9 mouse cellular contexts compared by ENCODE assay signal in genomic region chr10:75882433-75883231, GRCm38 (mm10). TPM values are rescaled to one million over a fixed set of nuclear protein-coding genes. Genes with fewer than 3 reads are reported as not detected.
DNase-seq lines count a peak whose midpoint lies in the region; ATAC-seq and TF ChIP-seq lines count a peak whose summit lies in the region.
"Had no signal": no experiment of that assay in that cellular context is flagged by ENCODE, and none has a peak within 500 bp of the region (broad histone marks: within the 10 kb centered on the region; RNA-seq: fewer than 3 reads in every experiment).

No protein-coding gene starts in this region.

- TF ChIP-seq EP300 in CH12.LX (IDR thresholded peaks at IDR 0.05; ENCODE audit: low read length): no peak
- TF ChIP-seq EP300 in liver, embryonic 14.5 days (IDR thresholded peaks at IDR 0.05; ENCODE audit: low read depth): no peak

- no peak for TF ChIP-seq CTCF in CH12.LX (conservative IDR thresholded peaks at IDR 0.05 in 1 of 2, IDR thresholded peaks at IDR 0.05 in 1 of 2; ENCODE audit: low read depth in 2 of 2, low read length in 2 of 2)
- TF ChIP-seq CTCF in forebrain, postnatal 0 days (IDR thresholded peaks at IDR 0.05; ENCODE audit: low read depth): no peak
- TF ChIP-seq CTCF in liver, embryonic 14.5 days (IDR thresholded peaks at IDR 0.05; ENCODE audit: low read depth): no peak

- no peak for TF ChIP-seq RAD21 in CH12.LX (IDR thresholded peaks at IDR 0.05; ENCODE audit: low read depth, low read length)

- no peak overlapping the region for H3K4me2 ChIP-seq in forebrain, embryonic 16.5 days (ENCODE audit: low read length)
- peak overlapping the region; percentile 52; the same call in 1 of the 2 replicates for H3K4me2 ChIP-seq in CH12.LX (ENCODE audit: insufficient read depth, low read depth, poor library complexity, severe bottlenecking)
- H3K4me2 ChIP-seq in forebrain, postnatal 0 days (ENCODE audit: low read depth): no peak overlapping the region
- H3K4me2 ChIP-seq in liver, embryonic 14.5 days (ENCODE audit: low read depth): peak overlapping the region; percentile 29

- in situ Hi-C loops in CH12.LX (cut with MboI; ENCODE audit: low pct_ligation_motif_present, low pct_unique_long_range_greater_than_20kb, low sequenced_read_pairs): loop anchor here (10.0 kb wide), 2 partner anchors 72 to 322 kb away; partner anchors contain the start of gene Gm5134

- H3K4me3 ChIP-seq in forebrain, embryonic 10.5 days: peak overlapping the region; percentile 33
- no peak overlapping the region for H3K4me3 ChIP-seq in forebrain, embryonic 16.5 days (replicated peaks; ENCODE audit: low read length)
- no peak overlapping the region for H3K4me3 ChIP-seq in CH12.LX (replicated peaks in 1 of 3; ENCODE audit: low read depth in 2 of 3, low read length in 2 of 3, poor library complexity in 1 of 3)
- no peak overlapping the region for H3K4me3 ChIP-seq in forebrain, postnatal 0 days (ENCODE audit: low read depth, low read length)
- H3K4me3 ChIP-seq in liver, embryonic 14.5 days (ENCODE audit: insufficient read depth in 1 of 2, low read depth in 2 of 2, low read length in 2 of 2): 0 out of 4 replicates have a peak overlapping the region, but pooled peaks of 1 of the 2 experiments have one; percentile 6
- H3K4me3 ChIP-seq: myocyte had no signal

- WGBS in forebrain, embryonic 10.5 days: 3% methylated on average over 15 of the region's 15 CpGs
- WGBS in forebrain, embryonic 16.5 days: 5% methylated on average over 15 of the region's 15 CpGs
- 8% methylated on average over 15 of the region's 15 CpGs for WGBS in forebrain, postnatal 0 days
- WGBS in liver, embryonic 14.5 days (ENCODE audit: insufficient replicate concordance): 14% methylated on average over 15 of the region's 15 CpGs

- no peaks in the 10 kb centered on the region; the same call in none of the 2 replicates for H3K27me3 ChIP-seq in forebrain, embryonic 10.5 days (ENCODE audit: poor library complexity, severe bottlenecking)
- H3K27me3 ChIP-seq in forebrain, embryonic 16.5 days (replicated peaks; ENCODE audit: control insufficient read depth, insufficient read depth, low read length): no peaks in the 10 kb centered on the region
- H3K27me3 ChIP-seq in CH12.LX (replicated peaks): no peaks in the 10 kb centered on the region
- no peaks in the 10 kb centered on the region for H3K27me3 ChIP-seq in forebrain, postnatal 0 days (ENCODE audit: insufficient read depth, low read length)
- H3K27me3 ChIP-seq in liver, embryonic 14.5 days (ENCODE audit: control insufficient read depth, insufficient read depth, low read length): peaks cover 5% of the 10 kb centered on the region; the same call in 1 of the 2 replicates

- H3K36me3 ChIP-seq in forebrain, embryonic 10.5 days (replicated peaks): no peaks in the 10 kb centered on the region
- H3K36me3 ChIP-seq in forebrain, embryonic 16.5 days (ENCODE audit: control insufficient read depth, insufficient read depth): no peaks in the 10 kb centered on the region
- H3K36me3 ChIP-seq in CH12.LX (replicated peaks in 1 of 2; ENCODE audit: control insufficient read depth in 1 of 2, insufficient read depth in 1 of 2, low read length in 1 of 2): no peaks in the 10 kb centered on the region
- no peaks in the 10 kb centered on the region for H3K36me3 ChIP-seq in forebrain, postnatal 0 days (ENCODE audit: insufficient read depth)
- no peaks in the 10 kb centered on the region for H3K36me3 ChIP-seq in liver, embryonic 14.5 days (replicated peaks; ENCODE audit: control insufficient read depth, insufficient read depth, low read depth)

- no peak for TF ChIP-seq POLR2A in CH12.LX (IDR thresholded peaks at IDR 0.05; ENCODE audit: low read depth, low read length)

- H3K9ac ChIP-seq in forebrain, embryonic 16.5 days (replicated peaks; ENCODE audit: low read depth, low read length): no peak overlapping the region
- no peak overlapping the region for H3K9ac ChIP-seq in CH12.LX (ENCODE audit: insufficient read depth, low read depth)
- no peak overlapping the region for H3K9ac ChIP-seq in forebrain, postnatal 0 days
- no peak overlapping the region for H3K9ac ChIP-seq in liver, embryonic 14.5 days (replicated peaks)

- H3K9me3 ChIP-seq in forebrain, embryonic 10.5 days: no peaks in the 10 kb centered on the region
- no peaks in the 10 kb centered on the region for H3K9me3 ChIP-seq in forebrain, embryonic 16.5 days (ENCODE audit: control insufficient read depth, low read length)
- H3K9me3 ChIP-seq in CH12.LX (replicated peaks; ENCODE audit: low read length): no peaks in the 10 kb centered on the region
- H3K9me3 ChIP-seq in forebrain, postnatal 0 days (ENCODE audit: low read length): no peaks in the 10 kb centered on the region
- H3K9me3 ChIP-seq in liver, embryonic 14.5 days (ENCODE audit: control insufficient read depth, low read length): no peaks in the 10 kb centered on the region

- ATAC-seq in forebrain, embryonic 16.5 days: no peak
- ATAC-seq in forebrain, postnatal 0 days: peak; percentile 36; the same call in 1 of the 2 replicates
- ATAC-seq in liver, embryonic 14.5 days (ENCODE audit: insufficient read depth): peak; percentile 67

- dilution Hi-C loops in CH12.LX (cut with MboI; ENCODE audit: extremely low pct_ligation_motif_present, extremely low pct_unique_long_range_greater_than_20kb, low sequenced_read_pairs): no loop called here

- H3K79me2 ChIP-seq in CH12.LX (replicated peaks; ENCODE audit: control insufficient read depth, extremely low read depth, insufficient read depth, poor library complexity, severe bottlenecking): no peaks in the 10 kb centered on the region

- H3K4me1 ChIP-seq in forebrain, embryonic 10.5 days: peaks cover 32% of the 10 kb centered on the region
- peaks cover 16% of the 10 kb centered on the region for H3K4me1 ChIP-seq in forebrain, embryonic 16.5 days (replicated peaks; ENCODE audit: control insufficient read depth, insufficient read depth, low read length)
- peaks cover 4 to 14% of the 10 kb centered on the region in 2 experiments; a peak in 2 of 4 replicates for H3K4me1 ChIP-seq in CH12.LX (ENCODE audit: control insufficient read depth in 1 of 2, insufficient read depth in 2 of 2)
- H3K4me1 ChIP-seq in forebrain, postnatal 0 days (ENCODE audit: insufficient read depth): no peaks in the 10 kb centered on the region
- H3K4me1 ChIP-seq in liver, embryonic 14.5 days (replicated peaks; ENCODE audit: control insufficient read depth in 2 of 2, insufficient read depth in 2 of 2, low read length in 1 of 2): no peaks in the 10 kb centered on the region; a peak in 1 of 4 replicates

- DNase-seq in forebrain, embryonic 10.5 days (ENCODE audit: extremely low spot score, low spot score): no peak
- DNase-seq in CH12.LX (ENCODE audit: extremely low read depth): no peak
- no peak for DNase-seq in forebrain, postnatal 0 days
- no peak for DNase-seq in liver, embryonic 14.5 days (ENCODE audit: low read depth in 3 of 3, low spot score in 3 of 3)
- DNase-seq in layer of hippocampus, adult 18-20 months (ENCODE audit: low spot score in 2 of 2): no peak
- no peak for DNase-seq in gastrocnemius, adult 18-20 months (ENCODE audit: low spot score)
- no peak for DNase-seq in left cerebral cortex, adult 18-20 months (ENCODE audit: low spot score in 2 of 2)

- peak overlapping the region; percentile 71 for H3K27ac ChIP-seq in forebrain, embryonic 10.5 days
- H3K27ac ChIP-seq in forebrain, embryonic 16.5 days (ENCODE audit: low read length): no peak overlapping the region
- no peak overlapping the region for H3K27ac ChIP-seq in CH12.LX (ENCODE audit: insufficient read depth, low read depth)
- H3K27ac ChIP-seq in forebrain, postnatal 0 days (ENCODE audit: low read depth, low read length): no peak overlapping the region
- H3K27ac ChIP-seq in liver, embryonic 14.5 days: peak overlapping the region; percentile 41

RNA-seq across cellular contexts. Expression of gene Derl3, which starts 10.6 kb away (rescaled TPM):
- polyA plus RNA-seq in forebrain, embryonic 10.5 days (2016; fragmentation: Nextera tagmentation; extraction: Ambion mirVana): 1.8 and 2.4 TPM in 2 replicates
- polyA plus RNA-seq in forebrain, embryonic 16.5 days (2015; fragmentation: Nextera tagmentation; extraction: Ambion mirVana): 2.0 and 3.3 TPM in 2 replicates
- total RNA-seq in CH12.LX (2012; rRNA removed) (13.1 and 20.4 TPM in 2 replicates), CH12.LX (2014; rRNA removed) (33.9 and 36.6 TPM in 2 replicates)
- 28.9 and 36.2 TPM in 2 replicates for polyA plus RNA-seq in CH12.LX (2012; ENCODE audit: insufficient read length, low read depth)
- 2.1 and 4.7 TPM in 2 replicates for total RNA-seq in forebrain, postnatal 0 days (2014; rRNA removed)
- polyA plus RNA-seq in forebrain, postnatal 0 days (2015; fragmentation: Nextera tagmentation; extraction: Ambion mirVana): 1.4 and 1.7 TPM in 2 replicates
- 0.23 and 0.47 TPM in 2 replicates for polyA plus RNA-seq in liver, embryonic 14.5 days (2012; rRNA removed)
- polyA plus RNA-seq in liver, embryonic 14.5 days (2014; fragmentation: Nextera tagmentation; extraction: Ambion mirVana): 0.18 TPM in 1 of 2 replicates, not detected in the other
- 1 to 10 TPM; 4.8 to 5.4 TPM for total RNA-seq in layer of hippocampus, adult 18-20 months (2021)
- under 1 TPM in 1 of 2 experiments, not detected in 1; 0.38 TPM for total RNA-seq in gastrocnemius, adult 18-20 months (2021)
- 1 to 10 TPM; 4.0 to 4.9 TPM for total RNA-seq in left cerebral cortex, adult 18-20 months (2021)

RNA-seq across cellular contexts. Expression of gene Mif, which starts 22.6 kb away (rescaled TPM):
- polyA plus RNA-seq in forebrain, embryonic 10.5 days (2016; fragmentation: Nextera tagmentation; extraction: Ambion mirVana): 3,631 and 3,763 TPM in 2 replicates
- polyA plus RNA-seq in forebrain, embryonic 16.5 days (2015; fragmentation: Nextera tagmentation; extraction: Ambion mirVana): 1,679 and 1,753 TPM in 2 replicates
- total RNA-seq in CH12.LX (2012; rRNA removed) (1,561 and 2,151 TPM in 2 replicates), CH12.LX (2014; rRNA removed) (1,037 and 1,217 TPM in 2 replicates)
- 1,853 and 2,072 TPM in 2 replicates for polyA plus RNA-seq in CH12.LX (2012; ENCODE audit: insufficient read length, low read depth)
- 598 and 704 TPM in 2 replicates for total RNA-seq in forebrain, postnatal 0 days (2014; rRNA removed)
- polyA plus RNA-seq in forebrain, postnatal 0 days (2015; fragmentation: Nextera tagmentation; extraction: Ambion mirVana): 2,127 and 2,602 TPM in 2 replicates
- polyA plus RNA-seq in liver, embryonic 14.5 days (2012; rRNA removed): 846 and 879 TPM in 2 replicates
- 746 and 755 TPM in 2 replicates for polyA plus RNA-seq in liver, embryonic 14.5 days (2014; fragmentation: Nextera tagmentation; extraction: Ambion mirVana)
- 100 to 1,000 TPM; 477 to 485 TPM for total RNA-seq in layer of hippocampus, adult 18-20 months (2021)
- 100 to 1,000 TPM; 150 to 158 TPM for total RNA-seq in gastrocnemius, adult 18-20 months (2021)
- total RNA-seq in left cerebral cortex, adult 18-20 months (2021): 100 to 1,000 TPM; 526 to 535 TPM

RNA-seq across cellular contexts. Expression of gene Smarcb1, which starts 38.8 kb away (rescaled TPM):
- polyA plus RNA-seq in forebrain, embryonic 10.5 days (2016; fragmentation: Nextera tagmentation; extraction: Ambion mirVana): 275 and 283 TPM in 2 replicates
- 325 and 342 TPM in 2 replicates for polyA plus RNA-seq in forebrain, embryonic 16.5 days (2015; fragmentation: Nextera tagmentation; extraction: Ambion mirVana)
- 94.9 and 101 TPM in 2 replicates for total RNA-seq in CH12.LX (2012; rRNA removed)
- total RNA-seq in CH12.LX (2014; rRNA removed): 76.2 and 82.3 TPM in 2 replicates
- polyA plus RNA-seq in CH12.LX (2012; ENCODE audit: insufficient read length, low read depth): 95.6 and 96.0 TPM in 2 replicates
- 155 and 173 TPM in 2 replicates for total RNA-seq in forebrain, postnatal 0 days (2014; rRNA removed)
- polyA plus RNA-seq in forebrain, postnatal 0 days (2015; fragmentation: Nextera tagmentation; extraction: Ambion mirVana): 239 and 246 TPM in 2 replicates
- polyA plus RNA-seq in liver, embryonic 14.5 days (2012; rRNA removed): 21.2 and 28.5 TPM in 2 replicates
- 47.7 and 55.3 TPM in 2 replicates for polyA plus RNA-seq in liver, embryonic 14.5 days (2014; fragmentation: Nextera tagmentation; extraction: Ambion mirVana)
- total RNA-seq in layer of hippocampus, adult 18-20 months (2021): 10 to 100 TPM; 80.3 to 85.0 TPM
- 10 to 100 TPM; 14.2 to 16.6 TPM for total RNA-seq in gastrocnemius, adult 18-20 months (2021)
- total RNA-seq in left cerebral cortex, adult 18-20 months (2021): 10 to 100 TPM; 74.5 to 79.4 TPM

RNA-seq across cellular contexts. Expression of gene Gstt2, which starts 45.4 kb away (rescaled TPM):
- 7.3 and 8.3 TPM in 2 replicates for polyA plus RNA-seq in forebrain, embryonic 10.5 days (2016; fragmentation: Nextera tagmentation; extraction: Ambion mirVana)
- polyA plus RNA-seq in forebrain, embryonic 16.5 days (2015; fragmentation: Nextera tagmentation; extraction: Ambion mirVana): 4.0 and 4.2 TPM in 2 replicates
- total RNA-seq in CH12.LX (2012; rRNA removed) (126 and 201 TPM in 2 replicates), CH12.LX (2014; rRNA removed) (192 and 197 TPM in 2 replicates)
- polyA plus RNA-seq in CH12.LX (2012; ENCODE audit: insufficient read length, low read depth): 253 and 304 TPM in 2 replicates
- 4.5 and 5.1 TPM in 2 replicates for total RNA-seq in forebrain, postnatal 0 days (2014; rRNA removed)
- polyA plus RNA-seq in forebrain, postnatal 0 days (2015; fragmentation: Nextera tagmentation; extraction: Ambion mirVana): 7.4 and 7.8 TPM in 2 replicates
- 33.8 and 36.4 TPM in 2 replicates for polyA plus RNA-seq in liver, embryonic 14.5 days (2012; rRNA removed)
- polyA plus RNA-seq in liver, embryonic 14.5 days (2014; fragmentation: Nextera tagmentation; extraction: Ambion mirVana): 42.7 and 43.7 TPM in 2 replicates
- 1 to 10 TPM; 3.5 to 3.6 TPM for total RNA-seq in layer of hippocampus, adult 18-20 months (2021)
- 1 to 10 TPM; 2.6 to 3.4 TPM for total RNA-seq in gastrocnemius, adult 18-20 months (2021)
- total RNA-seq in left cerebral cortex, adult 18-20 months (2021): 1 to 10 TPM; 4.3 to 5.0 TPM

RNA-seq across cellular contexts. Expression of gene Chchd10, which starts 50.3 kb away (rescaled TPM):
- 8.8 and 10.7 TPM in 2 replicates for polyA plus RNA-seq in forebrain, embryonic 10.5 days (2016; fragmentation: Nextera tagmentation; extraction: Ambion mirVana)
- 21.8 and 30.7 TPM in 2 replicates for polyA plus RNA-seq in forebrain, embryonic 16.5 days (2015; fragmentation: Nextera tagmentation; extraction: Ambion mirVana)
- total RNA-seq in CH12.LX (2012; rRNA removed) (243 and 254 TPM in 2 replicates), CH12.LX (2014; rRNA removed) (119 and 147 TPM in 2 replicates)
- polyA plus RNA-seq in CH12.LX (2012; ENCODE audit: insufficient read length, low read depth): 412 and 540 TPM in 2 replicates
- 69.9 and 93.0 TPM in 2 replicates for total RNA-seq in forebrain, postnatal 0 days (2014; rRNA removed)
- polyA plus RNA-seq in forebrain, postnatal 0 days (2015; fragmentation: Nextera tagmentation; extraction: Ambion mirVana): 97.1 and 121 TPM in 2 replicates
- polyA plus RNA-seq in liver, embryonic 14.5 days (2012; rRNA removed): 55.8 and 72.9 TPM in 2 replicates
- 106 and 111 TPM in 2 replicates for polyA plus RNA-seq in liver, embryonic 14.5 days (2014; fragmentation: Nextera tagmentation; extraction: Ambion mirVana)
- total RNA-seq in layer of hippocampus, adult 18-20 months (2021): 100 to 1,000 TPM; 376 to 396 TPM
- 1,000 to 10,000 TPM; 1,419 to 1,763 TPM for total RNA-seq in gastrocnemius, adult 18-20 months (2021)
- total RNA-seq in left cerebral cortex, adult 18-20 months (2021): 100 to 1,000 TPM; 416 to 479 TPM

Comparison
In these comparisons a context has a peak if more than half of its experiments do, and no peak if none do; other contexts are left out.
1. H3K27ac ChIP-seq: peak in forebrain, embryonic 10.5 days (single experiment) and liver, embryonic 14.5 days (single experiment); none in forebrain, embryonic 16.5 days (single experiment), CH12.LX (single experiment) and forebrain, postnatal 0 days (single experiment).
2. H3K4me2 ChIP-seq: peak in CH12.LX (single experiment) and liver, embryonic 14.5 days (single experiment); none in forebrain, embryonic 16.5 days (single experiment) and forebrain, postnatal 0 days (single experiment).